Mouse (Mus musculus): ENCODE results near the gene Ap3m1. TPM values are rescaled to one million over a fixed set of nuclear protein-coding genes. Genes with fewer than 3 reads are reported as not detected.
A peak's percentile ranks its signal among the peaks of the same experiment; 100 is the strongest.
"Not testable (repeated sequence)": the region's sequence is repeated elsewhere in the genome, so short reads cannot be mapped to it uniquely, and the experiment has no call there.

Ap3m1 gene
- 10 to 100 TPM; 97.2 to 98.8 TPM for total RNA-seq (2021)
- long read RNA-seq, experiment 1, full-length matches to known transcripts: 21 of 38 reads
- long read RNA-seq, experiment 1, partial matches to known transcripts: 6 of 38 reads
- long read RNA-seq, experiment 1, other reads (novel, unspliced or antisense): 11 of 38 reads
- long read RNA-seq, experiment 2, full-length matches to known transcripts: 3 of 11 reads
- long read RNA-seq, experiment 2, partial matches to known transcripts: 0 of 11 reads
- long read RNA-seq, experiment 2, other reads (novel, unspliced or antisense): 8 of 11 reads

GRCm38 (mm10) chr14:21052112-21052780, at the start of gene Ap3m1, which contains the start of gene Adk:
Gene Ap3m1, minus strand, starts transcription at chr14:21052508.
Gene Adk, plus strand, starts transcription at chr14:21052574.
- DNase-seq: peak; percentile 93 to 95

- DNase-seq: peak; percentile 24 to 53
Observed at GRCm38 (mm10) chr14:21101562-21101961, 49.3 kb upstream of the Ap3m1 start.

GRCm38 (mm10) chr14:21100876-21101275, 48.6 kb upstream of the Ap3m1 start:
- DNase-seq: no peak

GRCm38 (mm10) chr14:21099371-21099770, 47.1 kb upstream of the Ap3m1 start:
- DNase-seq: no peak

- peak in 1 of 2 experiments; percentile 29 for DNase-seq
Observed at GRCm38 (mm10) chr14:21096689-21097088, 44.4 kb upstream of the Ap3m1 start.

- DNase-seq: no peak
Observed at GRCm38 (mm10) chr14:21096279-21096678, 44.0 kb upstream of the Ap3m1 start.

GRCm38 (mm10) chr14:21094161-21094560, 41.9 kb upstream of the Ap3m1 start:
- not testable (repeated sequence) for DNase-seq

GRCm38 (mm10) chr14:21090930-21091486, 38.7 kb upstream of the Ap3m1 start:
- no peak for DNase-seq

GRCm38 (mm10) chr14:21090400-21090799, 38.1 kb upstream of the Ap3m1 start:
- no peak for DNase-seq

- DNase-seq: no peak
Observed at GRCm38 (mm10) chr14:21088731-21089130, 36.4 kb upstream of the Ap3m1 start.

- no peak for DNase-seq
Observed at GRCm38 (mm10) chr14:21087390-21088060, 35.2 kb upstream of the Ap3m1 start.

- DNase-seq: no peak
Observed at GRCm38 (mm10) chr14:21086827-21087351, 34.6 kb upstream of the Ap3m1 start.

GRCm38 (mm10) chr14:21086106-21086505, 33.8 kb upstream of the Ap3m1 start:
- DNase-seq: no peak

GRCm38 (mm10) chr14:21085666-21086065, 33.4 kb upstream of the Ap3m1 start:
- no peak for DNase-seq

GRCm38 (mm10) chr14:21082823-21083222, 30.5 kb upstream of the Ap3m1 start:
- DNase-seq: no peak

- DNase-seq: no peak
Observed at GRCm38 (mm10) chr14:21078511-21078910, 26.2 kb upstream of the Ap3m1 start.

GRCm38 (mm10) chr14:21077939-21078338, 25.6 kb upstream of the Ap3m1 start:
- DNase-seq: no peak

- peak in 1 of 2 experiments; percentile 41 for DNase-seq
Observed at GRCm38 (mm10) chr14:21076501-21077194, 24.3 kb upstream of the Ap3m1 start.

GRCm38 (mm10) chr14:21075751-21076500, 23.6 kb upstream of the Ap3m1 start:
- peak; percentile 94 to 97 for DNase-seq

- DNase-seq: peak in 1 of 2 experiments; percentile 14
Observed at GRCm38 (mm10) chr14:21074398-21075320, 22.4 kb upstream of the Ap3m1 start.

Measured in adrenal gland, postnatal 36 days (tissue).